Mouse (Mus musculus) hindbrain, postnatal 0 days (tissue): ENCODE results near the gene Upk3b. TPM values are rescaled to one million over a fixed set of nuclear protein-coding genes. Genes with fewer than 3 reads are reported as not detected.
A peak's percentile ranks its signal among the peaks of the same experiment; 100 is the strongest.

ENCODE experiments used
- ATAC-seq: fragments of 200-750 bp; cut with Nextera tagmentation; 2 replicates; pipeline ENCODE4 v1.8.0; 2017; ENCODE audit warnings: mild to moderate bottlenecking, moderate TSS enrichment, moderate library complexity
- DNase-seq: peaks from one replicate; pipeline ENCODE4 v3.0.0-alpha.2; 2015; ENCODE audit warnings: low spot score
- H3K27ac ChIP-seq: fragments of 300-500 bp; sonication (generic); 2 replicates; pipeline ENCODE4 v1.5.1; 2014; ENCODE audit warnings: mild to moderate bottlenecking
- H3K27me3 ChIP-seq: fragments of 300-500 bp; sonication (generic); 2 replicates; pipeline ENCODE4 v1.6.1; 2014; ENCODE audit warnings: low read length, mixed read lengths; ENCODE audit not compliant: insufficient read depth
- H3K36me3 ChIP-seq: fragments of 300-500 bp; sonication (generic); 2 replicates; pipeline ENCODE4 v1.6.1; 2014; ENCODE audit warnings: low read length, mixed read lengths; ENCODE audit not compliant: insufficient read depth
- H3K4me1 ChIP-seq: fragments of 300-500 bp; sonication (generic); 2 replicates; pipeline ENCODE4 v1.6.1; 2014; ENCODE audit warnings: antibody characterized with exemption, low read length, mixed read lengths; ENCODE audit not compliant: insufficient read depth
- H3K4me2 ChIP-seq: fragments of 300-500 bp; sonication (generic); 2 replicates; pipeline ENCODE4 v1.6.1; 2014; ENCODE audit warnings: low read depth, mild to moderate bottlenecking, low read length, moderate library complexity, mixed read lengths
- H3K4me3 ChIP-seq: fragments of 300-500 bp; sonication (generic); 2 replicates; pipeline ENCODE4 v1.5.1; 2014; ENCODE audit warnings: low read length
- H3K9ac ChIP-seq: fragments of 300-500 bp; sonication (generic); replicated peaks from 2 replicates; pipeline ENCODE4 v1.6.1; 2014; ENCODE audit warnings: mild to moderate bottlenecking, low read length, moderate library complexity, mixed read lengths
- H3K9me3 ChIP-seq: fragments of 300-500 bp; sonication (generic); 2 replicates; pipeline ENCODE4 v1.6.1; 2016; ENCODE audit warnings: low read length, mixed read lengths
- CTCF ChIP-seq: IDR thresholded peaks from 2 replicates; pipeline ENCODE4 v1.5.1; 2016; ENCODE audit warnings: antibody characterized with exemption, control low read depth, low read depth
- WGBS: fragments of 180-500 bp; shearing (Covaris S2); extraction: QIAGEN DNeasy Blood & Tissue Kit; methylation state at CpG from one replicate; pipeline ENCODE4 v1.1.7; 2014; 5-methylcytosine and 5-hydroxymethylcytosine counted together
- polyA plus RNA-seq: library from polyadenylated mRNA; unstranded; fragments of >200 nt; fragmentation: Nextera tagmentation; extraction: Ambion mirVana; gene quantifications from 2 replicates; pipeline ENCODE4 v1.2.1, GENCODE M21; 2015
- total RNA-seq: library from RNA; depleted of rRNA; stranded (reverse); fragments of >200 nt; gene quantifications from 2 replicates; pipeline ENCODE4 v1.2.3, GENCODE M21; 2014

Gene Upk3b
- total and polyA plus RNA-seq, 2 experiments from 2014 or later = not detected

DNA sequence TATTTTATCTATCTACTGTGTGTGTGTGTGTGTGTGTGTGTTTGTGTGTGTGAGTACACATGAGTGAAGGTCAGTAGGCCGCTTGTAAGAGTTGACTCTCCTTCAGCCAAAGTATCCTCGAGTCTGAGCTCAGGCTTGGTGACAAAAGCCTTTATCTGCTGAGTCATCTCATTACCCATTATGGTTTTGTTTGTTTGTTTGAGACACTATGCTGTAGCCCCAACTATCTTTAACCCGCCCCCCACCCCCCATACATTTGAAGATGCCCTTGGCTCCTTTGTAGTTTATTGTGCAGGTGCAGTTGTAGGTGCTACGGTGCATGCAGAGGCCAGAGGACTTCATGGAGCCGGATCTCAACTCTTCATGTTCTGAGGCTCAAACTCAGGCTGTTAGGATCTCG, 37.1 kb upstream of the Upk3b start:
- ATAC-seq (no peak), DNase-seq (no peak)
- H3K36me3 ChIP-seq = peaks cover 7% of the 10 kb centered on the region; the same call in 1 of the 2 replicates
- WGBS = 92% methylated on average over 6 of the region's 6 CpGs
- H3K9ac ChIP-seq = no peak overlapping the region
- TF ChIP-seq CTCF = no peak
- H3K9me3 ChIP-seq = no peaks in the 10 kb centered on the region
- no peak overlapping the region for H3K27ac ChIP-seq
- no peaks in the 10 kb centered on the region for H3K27me3 ChIP-seq
- H3K4me3 ChIP-seq = no peak overlapping the region
- H3K4me1 ChIP-seq = peaks cover 5% of the 10 kb centered on the region; the same call in 1 of the 2 replicates
- no peak overlapping the region for H3K4me2 ChIP-seq

DNA sequence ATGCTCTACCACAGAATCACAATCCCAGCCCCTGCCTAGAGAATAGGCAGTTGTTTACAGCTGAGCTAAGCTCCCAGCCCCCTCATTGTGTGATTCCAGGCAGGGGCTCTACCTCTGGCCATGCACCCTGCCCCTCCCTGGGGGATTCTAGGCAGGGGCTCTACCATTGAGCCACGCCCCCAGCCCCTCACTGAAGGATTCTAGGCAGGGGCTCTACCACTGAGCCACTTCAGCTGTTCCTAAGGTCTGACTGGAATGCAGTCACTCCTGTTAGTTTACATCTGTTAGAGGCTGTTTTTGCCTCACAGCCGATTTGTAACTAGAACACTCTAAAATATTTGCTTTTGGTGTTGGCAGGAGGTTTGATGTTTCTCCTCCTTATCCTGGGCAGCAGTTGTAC, 36.0 kb upstream of the Upk3b start:
- peaks cover 7% of the 10 kb centered on the region; the same call in 1 of the 2 replicates for H3K36me3 ChIP-seq
- peaks cover 5% of the 10 kb centered on the region; the same call in 1 of the 2 replicates for H3K4me1 ChIP-seq
- H3K4me3 ChIP-seq = no peak overlapping the region
- H3K27me3 ChIP-seq = no peaks in the 10 kb centered on the region
- no peaks in the 10 kb centered on the region for H3K9me3 ChIP-seq
- 0 out of 2 replicates have a peak overlapping the region, but pooled peaks have one; percentile 4 for H3K27ac ChIP-seq
- no peak for TF ChIP-seq CTCF
- DNase-seq = no peak
- H3K9ac ChIP-seq = no peak overlapping the region
- 77% methylated on average over 2 of the region's 2 CpGs for WGBS
- H3K4me2 ChIP-seq = no peak overlapping the region
- no peak for ATAC-seq

DNA sequence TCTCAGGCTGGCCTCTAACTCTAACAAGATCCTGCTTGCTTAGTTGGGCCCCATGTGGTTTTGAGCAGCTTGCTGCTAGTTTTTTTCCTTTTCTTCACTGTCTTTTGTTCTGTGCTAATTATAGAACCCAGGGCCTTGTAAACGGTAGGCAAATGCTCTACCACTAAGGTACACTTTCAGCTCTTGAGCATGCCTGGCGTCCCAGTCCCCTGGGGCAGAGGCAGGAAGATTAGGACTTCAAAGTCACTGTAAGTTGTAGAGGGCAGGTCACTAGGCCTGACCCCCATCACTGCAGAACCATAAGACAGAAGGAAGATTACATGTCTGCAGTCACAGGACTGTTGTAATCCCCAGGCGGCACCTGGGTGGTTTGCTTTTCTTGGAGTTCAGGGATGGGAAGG, 35.5 kb upstream of the Upk3b start:
- Histone ChIP-seq H3K27me3 (no peaks in the 10 kb centered on the region), H3K9ac (no peak overlapping the region), H3K4me3 (no peak overlapping the region), H3K4me2 (no peak overlapping the region), H3K27ac (no peak overlapping the region), H3K9me3 (no peaks in the 10 kb centered on the region), H3K4me1 (peaks cover 5% of the 10 kb centered on the region; the same call in 1 of the 2 replicates), H3K36me3 (peaks cover 7% of the 10 kb centered on the region; the same call in 1 of the 2 replicates)
- no peak for TF ChIP-seq CTCF
- WGBS = 48% methylated on average over 3 of the region's 3 CpGs
- no peak for ATAC-seq
- no peak for DNase-seq

DNA sequence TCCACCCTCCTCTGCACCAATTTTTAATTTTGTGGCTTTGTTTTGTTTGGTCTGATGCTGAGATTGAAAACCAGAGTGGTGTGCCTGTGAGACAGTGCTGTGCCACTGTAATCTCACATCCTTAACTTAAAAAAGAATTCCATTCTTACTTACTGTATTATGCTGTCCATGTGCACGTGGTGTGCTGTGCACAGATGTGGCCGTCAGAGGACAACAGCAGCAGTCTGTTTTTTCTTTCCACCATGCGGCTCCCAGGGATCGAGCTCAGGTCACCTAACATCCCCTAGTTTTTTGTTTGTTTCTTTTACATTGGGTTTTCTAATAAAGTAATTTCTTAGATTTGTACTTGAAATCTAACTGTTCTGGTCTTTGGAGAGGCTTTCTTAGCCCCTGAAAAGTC, 33.8 kb upstream of the Upk3b start:
- Histone ChIP-seq H3K4me1 (peaks cover 5% of the 10 kb centered on the region; the same call in 1 of the 2 replicates), H3K27ac (no peak overlapping the region), H3K9ac (no peak overlapping the region), H3K9me3 (no peaks in the 10 kb centered on the region), H3K27me3 (no peaks in the 10 kb centered on the region), H3K4me3 (no peak overlapping the region), H3K4me2 (no peak overlapping the region), H3K36me3 (no peaks in the 10 kb centered on the region)
- ATAC-seq (no peak), DNase-seq (no peak)
- TF ChIP-seq CTCF = no peak
- WGBS = 77% methylated on average over 4 of the region's 4 CpGs

DNA sequence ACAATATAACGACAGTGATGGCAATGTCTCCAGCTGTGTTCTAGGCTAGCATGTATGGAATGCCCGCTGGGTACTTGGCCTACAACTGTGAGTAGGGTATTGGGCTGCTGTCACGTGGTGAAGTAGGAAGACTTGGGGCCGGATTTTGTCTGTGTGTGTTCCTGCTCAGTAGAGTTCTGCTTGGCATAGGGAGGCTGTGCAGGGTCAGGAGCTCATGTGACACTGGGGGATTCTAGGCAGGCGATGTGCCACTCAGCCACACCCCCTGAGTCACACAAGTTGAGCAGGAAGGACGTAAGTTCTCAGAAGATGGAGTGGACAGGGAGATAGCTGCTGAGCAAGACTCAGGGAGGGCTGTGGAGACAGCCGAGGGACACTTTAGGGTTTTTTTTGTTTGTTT, 30.6 kb upstream of the Upk3b start:
- peaks cover 20% of the 10 kb centered on the region for H3K36me3 ChIP-seq
- 66% methylated on average over 7 of the region's 7 CpGs for WGBS
- TF ChIP-seq CTCF = no peak
- no peaks in the 10 kb centered on the region for H3K4me1 ChIP-seq
- no peak overlapping the region for H3K4me3 ChIP-seq
- ATAC-seq (no peak), DNase-seq (no peak)
- H3K9ac ChIP-seq = no peak overlapping the region
- H3K9me3 ChIP-seq = no peaks in the 10 kb centered on the region
- H3K27ac ChIP-seq = no peak overlapping the region
- no peaks in the 10 kb centered on the region for H3K27me3 ChIP-seq
- no peak overlapping the region for H3K4me2 ChIP-seq

DNA sequence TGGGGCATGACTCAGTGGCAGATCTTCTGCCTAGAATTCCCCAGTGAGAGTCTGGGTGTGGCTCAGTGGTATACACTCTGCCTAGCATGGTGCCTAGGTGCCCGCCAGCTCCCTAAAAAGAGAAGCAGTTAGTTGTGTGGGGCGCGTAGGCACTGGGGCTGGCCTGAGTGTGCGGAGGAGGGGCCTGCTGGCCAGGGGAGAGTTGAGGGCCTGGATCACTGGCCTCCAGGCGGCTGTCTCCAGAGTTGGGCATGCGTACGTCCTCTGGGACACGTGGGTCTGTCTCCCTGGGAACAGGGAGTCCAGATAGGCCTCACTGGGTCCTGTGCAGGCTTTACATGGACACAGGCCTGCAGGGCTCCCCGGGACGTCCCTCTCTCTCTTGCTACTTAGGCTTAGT, 23.4 kb upstream of the Upk3b start:
- Histone ChIP-seq H3K4me1 (0 out of 2 replicates have a peak, but pooled peaks cover 2% of the 10 kb centered on the region), H3K9ac (no peak overlapping the region), H3K36me3 (peaks cover 20% of the 10 kb centered on the region), H3K27ac (no peak overlapping the region), H3K27me3 (no peaks in the 10 kb centered on the region), H3K9me3 (no peaks in the 10 kb centered on the region), H3K4me2 (no peak overlapping the region), H3K4me3 (no peak overlapping the region)
- 81% methylated on average over 10 of the region's 10 CpGs for WGBS
- ATAC-seq (no peak; the same call in 1 of the 2 replicates), DNase-seq (no peak)
- TF ChIP-seq CTCF = no peak

DNA sequence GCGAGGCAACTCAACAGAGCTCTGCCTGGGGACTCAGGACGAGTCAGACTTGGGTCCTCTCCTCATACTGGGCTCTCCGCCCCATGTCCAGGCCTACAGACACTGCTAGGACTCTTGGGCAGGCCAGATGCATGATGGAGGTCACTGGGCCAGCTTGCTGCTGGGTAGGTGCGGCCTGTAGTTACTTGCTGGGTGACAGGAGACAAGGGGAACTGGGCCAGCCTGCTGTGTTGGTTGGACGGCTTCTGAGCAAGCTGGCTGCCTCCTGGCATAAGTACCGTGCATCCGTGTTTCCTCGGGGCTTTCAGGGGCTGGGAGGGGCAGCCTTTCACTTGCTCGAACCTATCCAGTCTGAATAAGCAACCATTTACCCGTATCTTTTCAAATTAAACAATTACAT, 22.7 kb upstream of the Upk3b start:
- WGBS = 50% methylated on average over 10 of the region's 10 CpGs

More for the DNA sequence above, 22.7 kb upstream of the Upk3b start:
- Histone ChIP-seq H3K9me3 (no peaks in the 10 kb centered on the region), H3K27ac (no peak overlapping the region), H3K4me3 (no peak overlapping the region), H3K9ac (no peak overlapping the region), H3K4me1 (0 out of 2 replicates have a peak, but pooled peaks cover 2% of the 10 kb centered on the region), H3K4me2 (no peak overlapping the region), H3K36me3 (peaks cover 16% of the 10 kb centered on the region), H3K27me3 (no peaks in the 10 kb centered on the region)
- ATAC-seq = no peak
- TF ChIP-seq CTCF = no peak
- no peak for DNase-seq
